Mouse (Mus musculus): Measurements from ENCODE around the gene Grip1.

Grip1 gene

DNA sequence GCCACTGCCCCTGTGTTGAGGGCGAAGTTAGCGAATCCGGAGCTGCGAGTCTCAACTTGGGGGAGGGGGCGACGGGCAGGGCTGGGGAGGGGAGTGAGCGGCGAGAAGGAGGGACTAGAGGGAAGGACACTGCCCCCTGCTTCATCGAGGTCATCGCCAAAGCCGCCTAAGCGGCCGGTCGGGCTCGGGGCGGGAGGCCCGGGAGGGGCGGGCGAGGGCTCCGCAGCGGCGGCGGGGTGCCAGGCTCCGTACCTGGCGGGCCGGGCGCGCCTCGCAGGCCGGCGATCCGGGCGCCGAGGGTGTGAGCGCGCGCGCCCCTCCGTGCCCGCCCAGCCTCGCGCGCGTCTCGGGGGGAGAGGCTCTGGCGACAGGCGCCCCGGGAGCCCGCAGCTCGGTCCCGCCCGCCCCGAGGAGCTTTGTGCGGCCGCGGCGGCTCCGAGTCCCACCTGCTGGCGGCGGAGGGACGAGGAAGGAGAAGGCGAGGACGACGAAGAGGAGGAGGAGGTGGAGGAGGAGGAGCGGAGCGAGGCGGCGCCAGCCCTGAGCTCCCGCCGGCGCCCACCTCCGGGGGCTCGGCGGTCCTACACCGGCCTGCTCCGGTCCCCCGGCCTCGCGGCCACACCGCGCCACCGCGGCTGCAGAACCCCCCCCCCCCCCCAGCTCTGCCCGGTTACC, at the start of gene Grip1:
Gene Grip1, plus strand, starts transcription at position 400 of the 675 bp plus-strand sequence.
- DNase-seq (ENCODE audit: low read depth), result no peak

DNA sequence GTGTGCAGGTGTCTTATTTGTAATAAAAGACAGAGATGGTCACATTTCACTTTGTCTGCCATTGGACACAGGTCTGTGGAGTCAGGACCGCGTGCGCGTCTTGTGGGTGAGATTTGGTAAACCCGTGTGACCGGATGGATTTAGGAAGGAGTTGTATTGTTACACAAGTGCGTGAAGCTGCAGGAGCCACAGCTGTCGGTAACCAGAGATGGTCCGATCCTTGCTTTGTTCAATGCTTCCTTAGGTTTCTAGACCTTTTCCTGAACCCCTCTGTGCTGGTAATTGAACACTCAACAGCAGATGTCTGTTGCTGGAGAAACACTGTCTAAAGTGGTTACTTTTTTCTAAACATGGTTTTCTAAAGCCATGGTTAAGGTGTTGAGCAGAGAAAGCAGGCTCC, 48.5 kb upstream of the Grip1 start:
- DNase-seq (ENCODE audit: low read depth), result no peak

DNA sequence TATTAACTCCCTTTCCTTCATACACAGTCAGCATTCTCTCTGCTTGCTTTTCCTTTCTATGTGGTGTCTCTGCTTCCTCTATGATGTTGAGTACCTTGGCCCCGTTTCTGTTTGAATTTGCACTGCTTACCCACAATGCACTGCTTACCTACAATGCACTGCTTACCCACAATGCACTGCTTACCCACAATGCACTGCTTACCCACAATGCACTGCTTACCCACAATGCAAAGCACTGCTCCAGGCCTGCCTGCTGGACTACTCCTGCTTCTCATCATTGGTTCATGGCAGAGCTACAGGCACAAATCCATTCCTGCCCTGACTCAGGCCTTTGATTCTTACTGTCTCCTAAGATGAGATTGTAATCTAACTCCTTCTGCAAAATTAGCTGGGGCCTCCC, 48.0 kb upstream of the Grip1 start:
- DNase-seq (ENCODE audit: low read depth), result no peak

DNA sequence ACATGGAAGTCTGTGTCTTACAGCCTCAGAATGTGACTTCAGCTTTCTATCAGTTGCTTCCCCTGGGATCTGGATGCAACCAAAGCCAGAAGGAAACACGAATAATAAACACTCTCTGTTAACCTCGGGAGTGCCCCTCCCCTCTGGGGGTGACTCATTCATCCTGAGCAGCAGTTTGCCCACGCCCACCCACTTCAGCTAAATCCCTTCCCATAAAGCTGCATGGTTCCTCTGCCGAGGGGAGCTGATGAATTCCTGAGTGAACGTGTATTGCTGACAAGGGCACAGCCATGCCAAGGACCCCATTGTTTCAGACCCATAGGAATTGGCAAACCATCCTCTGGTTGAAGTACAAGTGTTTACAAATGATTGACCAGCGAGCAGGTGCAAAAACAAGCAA, 45.3 kb upstream of the Grip1 start:
- no peak for DNase-seq (ENCODE audit: low read depth)

DNA sequence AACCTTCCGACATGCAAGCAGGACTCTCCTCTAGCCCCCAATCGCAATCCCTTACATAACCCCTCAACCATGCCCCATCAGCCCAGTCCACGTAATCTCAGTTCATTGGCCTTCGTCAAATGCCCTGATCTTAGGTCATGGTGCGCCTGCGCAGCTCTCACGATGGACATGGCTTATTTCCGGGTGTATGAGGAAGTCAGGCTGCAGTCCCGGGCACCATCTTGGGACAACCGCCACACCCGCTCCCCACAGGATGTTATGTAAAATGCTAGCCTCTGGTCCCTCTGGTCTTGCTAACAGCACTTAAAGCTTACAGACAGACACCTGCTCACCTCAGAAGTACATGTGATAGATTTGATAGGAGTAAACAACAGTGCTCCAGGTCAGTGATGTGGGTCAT, 40.4 kb upstream of the Grip1 start:
- DNase-seq (ENCODE audit: low read depth), result no peak

DNA sequence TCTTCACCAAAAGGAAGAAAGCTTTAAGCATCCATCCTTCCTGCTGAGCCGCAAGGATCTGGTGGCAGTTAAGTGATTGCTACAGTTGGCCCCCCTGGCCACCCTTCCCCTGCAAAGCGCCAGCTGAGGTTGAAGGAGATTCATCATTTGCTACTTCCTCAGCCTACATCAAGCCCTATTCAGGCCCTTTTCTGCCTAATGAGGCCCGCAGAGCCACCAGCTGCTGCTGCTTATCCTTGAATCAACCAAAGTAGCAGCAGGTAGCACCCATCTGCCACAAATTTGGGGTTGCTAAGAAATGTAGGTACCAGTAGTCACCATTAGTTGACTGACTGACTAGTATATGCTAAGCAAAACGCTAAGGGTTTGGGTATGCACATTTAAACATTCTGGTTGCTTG, 38.5 kb upstream of the Grip1 start:
- no peak for DNase-seq (ENCODE audit: low read depth)

DNA sequence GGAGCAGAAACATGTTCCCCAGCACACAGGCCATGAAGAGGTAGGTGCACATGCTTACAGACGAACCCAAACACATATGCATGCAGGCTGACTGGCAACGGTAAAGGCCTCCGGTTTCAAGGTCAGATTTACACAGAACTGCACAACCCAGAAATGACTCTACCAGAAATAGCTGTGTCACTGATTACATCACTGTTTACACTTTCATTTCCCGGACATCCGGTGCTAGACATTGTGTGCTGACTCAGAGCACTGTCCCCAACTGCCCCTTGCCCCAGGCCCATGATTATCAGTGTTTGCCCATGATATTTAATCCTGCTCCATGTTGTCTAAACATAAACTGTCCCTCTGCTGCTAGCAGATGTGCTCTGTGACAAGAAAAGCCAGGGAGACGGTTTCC, 32.2 kb upstream of the Grip1 start:
- DNase-seq (ENCODE audit: low read depth), result no peak

DNA sequence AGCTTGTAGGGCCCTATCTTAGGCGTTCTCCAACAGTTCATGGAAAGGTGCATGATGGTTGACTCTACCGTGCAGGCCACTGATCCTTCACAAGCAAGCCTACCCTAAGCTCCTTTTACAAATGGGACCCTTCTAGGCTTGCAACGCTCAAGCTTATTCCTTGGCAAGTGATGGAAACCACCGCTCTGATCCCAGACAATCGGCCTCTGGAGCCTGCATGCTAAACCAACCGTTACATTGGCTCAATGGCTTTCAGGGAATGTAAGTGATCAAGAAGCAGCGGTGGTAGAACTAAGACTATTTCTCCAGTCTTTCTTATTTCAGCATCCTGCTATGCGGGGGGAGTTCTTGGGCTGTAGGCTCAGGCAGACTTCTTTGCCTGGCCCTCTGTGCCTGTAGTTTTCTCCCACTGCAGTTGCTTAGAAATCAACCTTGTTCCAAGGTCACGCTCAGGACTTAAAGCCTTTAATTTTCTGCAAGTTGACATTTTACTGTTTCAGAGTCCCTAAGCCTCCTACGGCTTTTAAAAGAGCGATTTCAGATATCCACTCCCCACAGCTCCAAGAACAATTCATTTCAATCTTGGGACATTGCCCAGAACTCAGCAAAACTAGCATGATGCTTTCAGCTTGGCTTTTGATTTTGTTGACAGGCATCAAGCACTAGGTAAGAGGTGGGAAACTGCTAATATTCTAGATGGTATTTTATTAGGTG, 29.7 kb upstream of the Grip1 start:
- DNase-seq (ENCODE audit: low read depth), result no peak

DNA sequence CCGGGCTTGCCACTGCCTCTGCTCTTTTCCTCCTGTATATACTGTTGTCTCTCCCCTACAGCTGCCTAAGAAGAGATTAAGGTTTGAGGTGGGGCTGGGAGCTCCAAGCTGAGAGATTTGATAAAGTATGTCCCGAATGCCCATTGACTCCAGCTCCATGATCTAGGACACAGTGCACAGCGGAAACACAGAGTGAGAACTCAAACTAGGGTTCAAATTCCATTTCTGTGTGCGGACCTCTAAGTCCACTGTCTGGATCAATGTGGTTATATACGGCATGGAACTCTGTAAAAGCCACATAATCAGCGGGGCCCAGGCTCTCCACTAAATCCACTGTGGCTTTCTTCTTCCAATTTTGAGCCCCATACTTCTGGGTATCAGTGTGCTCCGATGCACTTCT, 26.0 kb upstream of the Grip1 start:
- no peak for DNase-seq (ENCODE audit: low read depth)

DNA sequence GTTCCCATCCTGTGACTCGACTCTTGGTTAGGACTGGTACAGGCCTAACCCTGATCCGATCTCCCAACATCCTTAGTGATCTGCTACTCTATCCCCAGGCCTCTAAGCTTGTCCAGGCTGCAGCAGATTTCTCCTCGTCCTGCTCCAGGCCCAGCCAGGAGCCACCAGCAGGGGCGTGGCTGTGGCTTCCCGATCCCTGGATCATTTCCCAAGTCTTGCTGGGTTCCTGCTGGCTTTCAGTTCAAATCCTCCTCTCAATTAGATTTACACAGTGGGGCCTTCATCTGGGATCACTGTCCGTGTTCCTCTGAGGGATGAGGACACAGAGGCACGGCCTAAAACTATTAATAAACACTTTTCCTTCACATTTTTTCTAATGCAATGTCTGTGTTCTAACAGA, 25.5 kb upstream of the Grip1 start:
- no peak for DNase-seq (ENCODE audit: low read depth)

DNA sequence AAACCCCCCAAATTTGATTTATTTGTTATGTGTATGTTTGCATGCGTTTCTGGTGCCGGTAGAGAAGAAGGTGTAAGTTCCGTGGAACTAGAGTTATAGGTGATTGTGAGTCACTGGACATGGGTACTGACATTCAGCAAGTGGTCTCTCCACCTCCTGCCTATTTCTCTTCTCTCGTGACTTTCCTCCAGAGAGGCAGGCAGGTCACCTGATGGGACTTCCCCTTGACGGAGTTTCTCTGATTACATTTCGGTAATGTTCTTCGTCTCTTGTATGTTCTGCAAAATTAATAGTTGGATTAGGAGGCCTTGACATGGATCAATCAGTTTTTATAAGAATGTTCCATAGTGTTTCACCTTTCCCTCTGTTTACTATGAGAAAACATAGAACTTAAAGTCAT, 23.4 kb upstream of the Grip1 start:
- DNase-seq (ENCODE audit: low read depth), result no peak

DNA sequence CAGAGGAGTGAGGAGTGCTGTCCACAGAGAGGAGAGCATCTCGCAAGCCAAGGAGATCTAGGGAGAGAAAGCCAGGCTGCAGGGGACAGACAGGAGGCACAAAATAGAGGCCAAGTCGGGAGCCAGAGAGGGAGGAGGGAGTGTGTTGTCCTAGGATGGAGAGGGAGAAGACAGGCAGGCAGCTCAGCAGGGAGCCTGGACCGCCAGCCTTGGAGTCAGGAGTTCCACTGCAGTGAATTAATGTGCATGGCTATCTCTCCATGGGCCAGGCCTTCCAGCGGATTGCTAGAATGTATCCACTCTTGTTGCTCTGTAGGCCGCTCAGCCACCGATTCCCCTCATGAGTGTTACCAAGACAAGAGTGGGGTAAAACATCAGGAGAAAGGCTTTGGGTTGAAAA, 21.8 kb upstream of the Grip1 start:
- DNase-seq (ENCODE audit: low read depth), result no peak

DNA sequence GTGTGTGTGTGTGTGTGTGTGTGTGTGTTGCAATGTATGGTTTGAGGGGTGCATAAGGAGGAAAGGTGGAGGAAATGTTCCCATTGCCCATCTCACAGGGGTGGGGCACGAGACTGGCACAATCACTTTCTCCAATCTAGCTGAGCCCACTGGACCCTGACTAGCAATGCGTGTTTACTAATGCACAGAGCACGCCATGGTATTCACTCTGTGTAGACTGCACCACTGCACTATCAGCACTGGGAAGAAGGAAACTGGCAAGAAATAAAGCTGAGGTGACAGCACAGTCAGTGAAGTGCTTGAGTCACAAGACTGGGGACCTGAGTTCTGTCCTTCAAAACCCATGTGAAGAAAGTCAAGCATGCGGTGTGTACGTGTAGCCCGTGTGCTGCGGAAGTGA, 17.8 kb upstream of the Grip1 start:
- DNase-seq (ENCODE audit: low read depth), result no peak

DNA sequence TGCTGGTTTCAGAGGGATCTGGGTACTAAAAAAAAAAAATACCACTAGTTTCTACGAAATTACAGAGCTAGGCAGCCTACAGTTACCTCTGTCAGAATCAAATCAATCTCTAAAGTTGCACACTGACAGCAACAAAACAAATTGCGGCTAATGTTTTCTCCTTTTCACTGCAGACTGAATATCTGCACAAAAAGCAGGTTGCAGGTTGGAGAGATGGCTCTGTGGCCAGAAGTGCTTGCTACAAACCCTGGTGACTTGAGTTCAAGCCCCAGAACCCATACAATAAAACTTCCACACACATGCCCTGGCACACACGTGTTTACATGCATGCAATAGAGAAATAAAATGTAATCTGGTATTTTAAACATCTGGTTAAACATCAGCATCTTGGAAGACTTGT, 16.3 kb upstream of the Grip1 start:
- DNase-seq (ENCODE audit: low read depth), result no peak

DNA sequence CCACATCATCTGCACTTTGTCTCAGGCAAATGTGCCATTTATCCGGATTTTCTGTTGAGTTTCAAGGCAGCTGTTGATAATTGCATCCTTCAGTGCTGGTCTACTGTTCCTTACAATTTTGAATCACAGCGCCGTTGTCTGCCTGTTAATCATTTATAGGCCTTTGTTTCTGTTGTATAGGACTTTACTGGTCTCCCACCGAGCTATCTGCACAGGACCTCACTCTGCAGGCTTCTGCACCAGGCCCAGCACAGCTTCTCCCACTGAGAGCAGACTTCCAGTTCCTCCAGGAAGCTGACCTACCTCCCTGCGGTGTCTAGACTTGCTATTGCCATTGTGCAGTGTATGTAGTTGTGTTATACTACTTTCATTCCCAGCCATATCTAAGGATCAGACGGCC, 11.9 kb upstream of the Grip1 start:
- no peak for DNase-seq (ENCODE audit: low read depth)

DNA sequence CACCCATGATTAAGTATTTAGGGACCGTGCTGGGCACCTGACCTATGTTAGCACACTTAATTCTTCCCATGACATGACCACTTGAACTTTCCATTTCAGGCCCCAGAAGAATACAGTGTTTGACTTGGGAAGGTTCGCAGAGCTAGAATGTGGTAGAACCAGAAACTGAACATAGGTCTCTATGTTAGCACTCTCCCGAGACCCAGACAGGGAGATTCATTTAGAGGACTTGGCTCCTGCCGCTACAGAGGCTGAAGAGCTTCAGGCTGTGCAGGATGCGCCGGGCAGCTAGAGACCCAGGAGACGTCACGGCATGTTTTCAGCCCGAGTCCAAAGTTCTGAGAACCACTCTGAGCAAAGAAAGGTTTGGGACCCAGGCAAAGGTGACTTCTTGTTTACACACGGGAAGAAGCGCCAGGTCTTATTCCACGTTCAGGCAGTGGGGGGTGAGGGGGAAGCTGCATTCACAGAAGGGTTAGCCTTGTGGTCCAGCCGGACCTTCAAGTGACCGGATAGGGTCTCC, 6.2 kb upstream of the Grip1 start:
- DNase-seq (ENCODE audit: low read depth), result no peak

DNA sequence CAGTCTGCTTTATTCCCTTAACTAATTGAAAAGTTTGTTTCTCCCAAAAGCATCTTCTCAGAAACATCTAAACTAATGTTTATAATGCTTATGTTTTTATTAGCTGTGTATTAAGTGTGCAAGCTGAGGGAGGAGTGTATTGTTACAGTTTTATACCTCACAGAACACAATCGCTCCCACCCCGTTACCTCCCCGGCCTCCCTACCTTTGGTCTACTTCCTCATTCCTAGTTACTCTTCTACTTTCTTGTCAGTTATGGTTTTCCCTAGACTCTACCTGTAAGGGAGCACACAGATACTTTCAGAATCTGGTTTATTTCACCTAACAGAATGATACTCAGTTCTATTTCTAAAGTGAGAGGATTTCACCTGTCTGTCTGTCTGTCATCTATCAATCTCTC, 5.7 kb upstream of the Grip1 start:
- DNase-seq (ENCODE audit: low read depth), result no peak

DNA sequence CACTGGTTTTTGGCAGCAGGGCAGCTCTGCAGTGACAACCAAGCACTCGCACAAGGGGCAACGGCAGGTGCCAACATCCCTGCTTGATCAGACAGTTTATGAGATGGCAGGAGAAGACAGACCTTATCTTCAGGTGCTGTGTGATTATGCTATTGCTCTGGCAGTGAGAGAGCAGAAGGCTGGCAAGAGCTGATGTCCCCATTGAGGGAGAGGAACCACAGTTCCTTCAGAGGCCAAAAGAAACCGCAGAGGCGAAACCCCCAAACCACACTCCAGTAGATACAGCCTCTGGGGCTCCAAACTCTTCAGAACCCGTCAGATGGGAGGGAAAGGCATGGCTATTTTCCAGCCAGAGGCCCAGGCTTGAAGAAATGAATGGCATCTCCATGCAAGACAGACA, 932 bp upstream of the Grip1 start:
- DNase-seq (ENCODE audit: low read depth), result no peak

DNA sequence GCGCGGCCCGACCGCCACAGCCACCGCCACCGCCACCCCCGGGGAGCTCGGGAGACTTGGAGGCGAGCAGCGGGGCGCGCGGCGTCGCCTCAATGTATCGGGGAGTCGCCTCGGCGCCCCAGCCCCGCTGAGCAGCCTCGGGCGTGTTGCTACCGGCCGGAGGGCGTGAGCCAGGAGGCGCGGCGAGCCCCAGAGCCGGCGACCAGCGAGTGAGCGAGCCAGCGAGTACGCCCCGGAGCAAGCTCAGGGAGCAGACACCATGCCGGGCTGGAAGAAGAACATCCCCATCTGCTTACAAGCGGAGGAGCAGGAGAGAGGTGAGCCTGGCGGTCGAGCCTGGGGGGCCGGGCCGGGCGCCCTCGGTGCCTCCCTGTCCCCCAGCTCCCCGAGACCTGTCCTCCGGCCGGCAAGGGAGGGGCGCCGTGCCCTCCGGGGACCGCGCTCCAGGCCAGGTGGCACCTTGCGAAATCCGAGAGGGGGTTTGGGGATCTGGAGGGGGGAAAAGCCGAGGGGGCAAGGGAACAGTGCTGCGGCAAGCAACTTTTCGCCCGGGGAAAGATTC, 557 bp downstream of the Grip1 start:
- DNase-seq (ENCODE audit: low read depth), result no peak

DNA sequence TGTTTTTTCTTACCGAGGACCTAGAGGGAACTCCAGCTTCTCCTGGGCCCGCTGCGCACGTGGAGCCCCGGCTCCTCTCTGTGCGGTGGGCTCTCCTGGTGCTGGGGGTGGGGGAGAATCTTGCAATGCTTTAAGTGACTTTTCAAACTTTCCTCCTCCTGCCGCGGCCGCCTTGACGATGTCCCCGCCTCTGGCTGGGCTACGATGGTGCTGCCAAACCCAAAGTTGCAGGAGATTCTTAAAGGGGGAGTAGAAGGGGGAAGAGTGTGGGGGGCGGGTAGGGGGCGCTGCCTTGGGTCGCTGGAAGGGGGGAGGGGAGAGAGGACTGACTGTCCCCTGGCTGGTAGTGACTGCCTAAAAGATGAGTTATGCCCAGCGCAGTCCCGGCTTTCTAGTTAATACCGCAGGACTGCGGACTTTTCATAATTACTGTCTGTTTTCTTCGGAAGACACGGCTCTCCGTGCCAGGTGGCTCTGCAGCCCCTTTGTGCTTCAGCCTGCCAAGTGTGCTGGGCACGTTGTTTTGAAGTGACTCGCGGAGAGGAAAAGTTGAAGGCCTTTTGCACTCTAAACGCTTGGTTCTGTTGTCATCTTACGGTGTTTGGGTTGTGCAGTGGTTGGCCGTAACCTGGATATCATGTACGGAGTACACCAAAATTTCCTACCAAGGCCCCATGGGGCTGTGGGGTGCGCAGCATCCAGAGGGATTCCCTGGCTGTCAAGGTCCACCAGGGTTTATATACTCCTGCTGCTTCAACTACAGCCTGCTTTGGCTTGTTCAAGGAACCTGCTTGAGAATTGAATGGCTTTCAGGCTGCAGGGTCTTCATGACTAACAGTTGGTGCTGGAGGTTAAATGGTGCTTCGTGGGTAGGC, 1.3 kb downstream of the Grip1 start:
- DNase-seq (ENCODE audit: low read depth), result no peak

DNA sequence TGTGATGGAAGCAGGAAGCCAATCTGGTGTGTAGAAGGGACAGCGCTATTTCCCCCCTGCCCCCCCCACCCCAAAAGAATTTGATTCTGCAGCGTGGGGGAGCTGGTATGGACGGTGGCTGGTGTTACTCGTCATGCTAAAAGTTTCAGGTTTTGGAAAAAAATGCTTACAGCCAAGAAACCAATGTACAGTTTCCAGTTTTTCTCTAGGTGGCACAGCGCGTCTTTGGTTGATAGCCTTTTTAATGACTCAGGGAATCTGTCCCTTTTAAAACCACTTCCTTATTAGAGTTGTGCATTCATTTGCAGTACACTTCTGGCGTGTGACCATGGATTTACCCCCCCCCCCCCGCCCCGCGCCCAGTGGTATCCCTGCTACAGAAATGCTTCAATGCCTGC, 1.9 kb downstream of the Grip1 start:
- no peak for DNase-seq (ENCODE audit: low read depth)

DNA sequence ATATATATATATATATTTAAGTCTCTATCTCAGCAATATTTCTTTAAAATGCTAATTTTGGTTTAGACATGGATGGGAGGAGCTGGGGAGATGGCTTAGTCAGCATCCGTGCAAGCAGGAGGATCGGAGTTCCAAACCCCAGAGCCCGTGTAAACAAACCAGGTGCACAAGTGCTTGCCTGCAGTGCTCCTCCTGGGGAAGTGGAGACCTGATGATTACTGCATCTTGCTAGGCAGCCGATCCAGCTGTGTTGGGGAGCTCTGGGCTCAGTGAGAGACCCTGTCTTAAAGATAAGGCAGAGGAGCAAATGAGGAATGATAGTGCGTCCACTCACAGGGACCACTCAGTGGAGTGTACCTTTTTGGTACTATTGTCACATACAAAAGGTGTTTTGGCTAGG, 3.5 kb downstream of the Grip1 start:
- no peak for DNase-seq (ENCODE audit: low read depth)

DNA sequence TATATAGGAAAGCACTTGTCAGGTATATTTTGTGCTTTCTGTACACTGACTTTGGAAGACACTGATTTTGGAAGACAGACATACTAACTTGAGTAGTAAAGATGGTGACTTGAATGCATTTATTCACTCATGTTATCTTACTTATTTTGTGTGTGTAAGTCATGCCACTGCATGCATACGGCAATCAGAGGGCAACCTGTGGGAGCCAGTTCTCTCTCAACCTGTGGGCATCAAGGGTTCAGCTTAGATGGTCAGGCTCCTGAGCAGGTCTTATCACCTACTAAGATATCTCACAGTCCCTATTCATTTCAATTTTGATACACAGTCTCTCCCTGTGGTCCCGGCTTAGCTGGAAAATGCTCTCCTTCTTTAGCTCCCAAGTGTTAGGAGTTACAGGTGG, 5.4 kb downstream of the Grip1 start:
- DNase-seq (ENCODE audit: low read depth), result no peak

Measured in induced T-regulatory cell, adult 2 months (primary cell).